Mouse (Mus musculus) hindbrain, embryonic 13.5 days (tissue): ENCODE measurements around the gene Asap3. TPM values are rescaled to one million over a fixed set of nuclear protein-coding genes. Genes with fewer than 3 reads are reported as not detected.

Experiments
- ATAC-seq: fragments of 200-750 bp; cut with Nextera tagmentation; 2 replicates; pipeline ENCODE4 v1.8.0; 2017; ENCODE audit warnings: moderate TSS enrichment; ENCODE audit not compliant: low FRiP score
- H3K27ac ChIP-seq: fragments of 300-500 bp; sonication (generic); 2 replicates; pipeline ENCODE4 v1.5.1; 2015; ENCODE audit warnings: inconsistent platforms, mild to moderate bottlenecking, moderate library complexity
- H3K27me3 ChIP-seq: fragments of 300-500 bp; sonication (generic); 2 replicates; pipeline ENCODE4 v1.6.1; 2015; ENCODE audit warnings: mild to moderate bottlenecking, inconsistent platforms
- H3K36me3 ChIP-seq: fragments of 300-500 bp; sonication (generic); 2 replicates; pipeline ENCODE4 v1.6.1; 2015; ENCODE audit warnings: mild to moderate bottlenecking, inconsistent platforms
- H3K4me1 ChIP-seq: fragments of 300-500 bp; sonication (generic); replicated peaks from 2 replicates; pipeline ENCODE4 v1.6.1; 2015; ENCODE audit warnings: inconsistent platforms
- H3K4me2 ChIP-seq: fragments of 300-500 bp; sonication (generic); 2 replicates; pipeline ENCODE4 v1.6.1; 2015; ENCODE audit warnings: inconsistent platforms, mild to moderate bottlenecking, moderate library complexity
- H3K4me3 ChIP-seq: fragments of 300-500 bp; sonication (generic); 2 replicates; pipeline ENCODE4 v1.5.1; 2015; ENCODE audit warnings: mild to moderate bottlenecking, inconsistent platforms
- H3K9ac ChIP-seq: fragments of 300-500 bp; sonication (generic); 2 replicates; pipeline ENCODE4 v1.6.1; 2015; ENCODE audit warnings: mild to moderate bottlenecking, inconsistent platforms
- H3K9me3 ChIP-seq: fragments of 300-500 bp; sonication (generic); 2 replicates; pipeline ENCODE4 v1.6.1; 2016; ENCODE audit warnings: inconsistent platforms
- WGBS: fragments of 180-500 bp; shearing (Covaris S2); methylation state at CpG from one replicate; pipeline ENCODE4 v1.1.7; 2015; 5-methylcytosine and 5-hydroxymethylcytosine counted together
- polyA plus RNA-seq: library from polyadenylated mRNA; unstranded; fragments of >200 nt; fragmentation: Nextera tagmentation; extraction: Ambion mirVana; gene quantifications from 2 replicates; pipeline ENCODE4 v1.2.1, GENCODE M21; 2015

The Asap3 gene
- polyA plus RNA-seq, 1 experiment from 2014 or later = 5.8 TPM

DNA sequence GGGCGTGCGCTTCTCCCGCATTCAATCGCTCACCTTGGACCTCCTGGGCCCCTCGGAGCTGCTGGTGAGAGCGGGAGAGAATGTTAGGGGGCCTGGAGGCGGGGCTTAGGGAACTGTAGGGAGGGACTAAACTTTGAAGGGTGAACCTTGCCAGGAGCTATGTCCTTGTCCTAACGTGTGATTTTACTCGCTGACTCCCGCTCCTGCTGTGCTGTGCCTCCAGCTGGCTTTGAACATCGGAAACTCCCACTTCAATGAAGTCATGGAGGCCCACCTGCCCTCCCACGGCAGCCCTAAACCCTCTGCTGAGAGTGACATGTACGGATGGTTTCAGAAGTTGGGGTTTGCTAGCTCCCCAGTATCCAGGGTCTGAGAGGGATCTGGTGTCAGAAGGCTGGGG lies 32.5 kb downstream of the Asap3 start:
- H3K27me3 ChIP-seq = peaks cover 50% of the 10 kb centered on the region
- H3K27ac ChIP-seq = no peak overlapping the region
- H3K4me3 ChIP-seq = no peak overlapping the region
- H3K4me1 ChIP-seq = peaks cover 10% of the 10 kb centered on the region
- H3K9ac ChIP-seq = no peak overlapping the region
- peaks cover 13% of the 10 kb centered on the region; the same call in 1 of the 2 replicates for H3K36me3 ChIP-seq
- no peaks in the 10 kb centered on the region for H3K9me3 ChIP-seq
- no peak overlapping the region for H3K4me2 ChIP-seq
- no peak for ATAC-seq
- WGBS = 25% methylated on average over 13 of the region's 13 CpGs

- no peak overlapping the region for H3K9ac ChIP-seq
- H3K36me3 ChIP-seq = peaks cover 11% of the 10 kb centered on the region; the same call in 1 of the 2 replicates
- H3K9me3 ChIP-seq = no peaks in the 10 kb centered on the region
- H3K27me3 ChIP-seq = peaks cover 54% of the 10 kb centered on the region
- 75% methylated on average over 9 of the region's 9 CpGs for WGBS
- no peak for ATAC-seq
- no peak overlapping the region for H3K4me2 ChIP-seq
- H3K4me3 ChIP-seq = no peak overlapping the region
- H3K4me1 ChIP-seq = peaks cover 10% of the 10 kb centered on the region
- no peak overlapping the region for H3K27ac ChIP-seq
Observed at GRCm38 (mm10) chr4:136239111-136239510, 32.9 kb downstream of the Asap3 start.

DNA sequence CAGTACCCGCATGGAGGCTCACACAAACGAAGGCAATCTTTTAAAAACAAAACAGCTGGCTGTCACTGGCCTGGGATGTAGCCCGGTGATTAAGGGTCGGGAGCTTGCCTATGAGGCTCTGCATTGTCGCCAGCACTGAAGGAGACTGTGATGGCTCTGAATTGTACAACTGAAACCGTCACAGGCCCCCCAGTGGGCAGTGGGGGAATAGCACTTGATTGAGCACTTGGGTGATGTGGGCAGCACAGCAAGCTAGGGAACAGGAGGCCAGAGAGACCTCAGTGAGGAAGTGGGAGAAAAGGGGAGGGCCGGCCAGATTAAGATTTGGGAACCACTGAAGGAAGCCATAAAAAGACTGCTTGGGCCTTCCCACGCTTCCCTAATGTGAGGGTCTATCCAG lies 33.5 kb downstream of the Asap3 start:
- Histone ChIP-seq H3K9ac (no peak overlapping the region), H3K27ac (no peak overlapping the region), H3K9me3 (no peaks in the 10 kb centered on the region), H3K27me3 (peaks cover 59% of the 10 kb centered on the region), H3K4me3 (no peak overlapping the region), H3K36me3 (peaks cover 5% of the 10 kb centered on the region; the same call in 1 of the 2 replicates), H3K4me2 (no peak overlapping the region), H3K4me1 (peaks cover 10% of the 10 kb centered on the region)
- ATAC-seq = no peak
- WGBS = 25% methylated on average over 8 of the region's 8 CpGs

DNA sequence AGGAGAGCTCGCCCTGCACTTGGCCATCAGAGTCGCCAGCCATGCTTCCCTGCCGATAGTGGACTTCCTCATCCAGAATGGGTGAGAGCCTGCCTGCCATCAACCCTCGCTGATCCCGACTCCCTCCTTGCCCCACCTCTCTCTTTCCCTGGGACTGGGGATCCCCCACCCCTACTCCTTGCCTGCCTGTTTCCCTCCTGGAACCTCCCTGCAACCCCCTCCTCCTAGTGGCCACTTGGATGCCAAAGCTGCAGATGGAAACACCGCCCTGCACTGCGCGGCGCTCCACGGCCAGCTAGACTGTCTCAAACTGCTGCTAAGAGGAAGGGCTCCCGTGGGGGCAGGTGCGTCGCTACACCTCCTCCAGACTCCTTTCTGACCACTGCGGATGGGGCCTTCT lies 34.0 kb downstream of the Asap3 start:
- ATAC-seq = no peak
- Histone ChIP-seq H3K9me3 (no peaks in the 10 kb centered on the region), H3K9ac (no peak overlapping the region), H3K27me3 (peaks cover 64% of the 10 kb centered on the region), H3K27ac (no peak overlapping the region), H3K4me2 (no peak overlapping the region), H3K4me3 (no peak overlapping the region), H3K4me1 (peaks cover 10% of the 10 kb centered on the region), H3K36me3 (peaks cover 5% of the 10 kb centered on the region; the same call in 1 of the 2 replicates)
- 68% methylated on average over 14 of the region's 14 CpGs for WGBS

GRCm38 (mm10) chr4:136240955-136241354 lies 34.8 kb downstream of the Asap3 start:
- Histone ChIP-seq H3K9me3 (no peaks in the 10 kb centered on the region), H3K27me3 (peaks cover 73% of the 10 kb centered on the region), H3K9ac (no peak overlapping the region), H3K4me3 (no peak overlapping the region), H3K36me3 (peaks cover 5% of the 10 kb centered on the region; the same call in 1 of the 2 replicates), H3K27ac (no peak overlapping the region), H3K4me2 (no peak overlapping the region), H3K4me1 (peaks cover 11% of the 10 kb centered on the region)
- WGBS = 17% methylated on average over 8 of the region's 8 CpGs
- no peak for ATAC-seq

DNA sequence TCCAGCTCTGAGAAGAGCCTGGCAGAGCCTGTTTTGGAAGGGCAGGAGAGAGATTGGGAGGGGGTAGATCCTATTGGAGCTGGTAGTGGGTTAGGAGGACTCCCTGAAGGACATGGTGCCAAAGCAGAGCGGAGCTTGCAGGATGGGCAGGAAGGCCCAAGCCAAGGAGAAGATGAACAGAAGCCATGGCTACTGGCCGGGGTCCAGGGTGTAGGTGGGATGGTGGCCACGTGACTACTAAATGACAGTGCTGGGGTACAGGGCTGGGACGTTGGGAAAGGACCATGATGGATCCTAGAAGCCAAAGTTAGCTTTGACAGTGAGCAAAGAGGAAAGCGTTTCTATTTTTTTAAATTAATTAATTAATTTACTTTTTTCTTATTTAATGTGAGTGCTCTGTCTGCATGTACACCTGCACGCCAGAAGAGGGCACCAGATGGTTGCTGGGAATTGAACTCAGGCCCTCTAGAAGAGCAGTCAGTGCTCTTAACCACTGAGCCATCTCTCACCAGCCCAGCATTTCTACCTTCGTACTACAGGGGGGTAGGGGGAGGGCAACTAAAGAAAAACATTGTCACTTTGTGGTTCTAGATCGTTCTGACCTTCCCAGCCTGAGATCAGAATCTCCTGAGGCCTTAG lies 36.0 kb downstream of the Asap3 start:
- WGBS = 51% methylated on average over 8 of the region's 8 CpGs

GRCm38 (mm10) chr4:136242728-136243127 lies 36.6 kb downstream of the Asap3 start:
- WGBS = 88% methylated on average over 7 of the region's 7 CpGs
- Histone ChIP-seq H3K4me3 (no peak overlapping the region), H3K4me2 (no peak overlapping the region), H3K27me3 (peaks cover 75% of the 10 kb centered on the region), H3K36me3 (peaks cover 5% of the 10 kb centered on the region; the same call in 1 of the 2 replicates), H3K27ac (no peak overlapping the region), H3K9ac (no peak overlapping the region), H3K4me1 (peaks cover 29% of the 10 kb centered on the region), H3K9me3 (no peaks in the 10 kb centered on the region)
- no peak for ATAC-seq

More for the DNA sequence above, 36.0 kb downstream of the Asap3 start:
- Histone ChIP-seq H3K4me3 (no peak overlapping the region), H3K9me3 (no peaks in the 10 kb centered on the region), H3K27ac (no peak overlapping the region), H3K4me2 (no peak overlapping the region), H3K9ac (no peak overlapping the region), H3K36me3 (peaks cover 5% of the 10 kb centered on the region; the same call in 1 of the 2 replicates), H3K4me1 (peaks cover 23% of the 10 kb centered on the region), H3K27me3 (peaks cover 75% of the 10 kb centered on the region)
- ATAC-seq = no peak

GRCm38 (mm10) chr4:136244208-136244607 lies 38.0 kb downstream of the Asap3 start:
- H3K9me3 ChIP-seq = no peaks in the 10 kb centered on the region
- H3K4me1 ChIP-seq = peaks cover 34% of the 10 kb centered on the region
- 70% methylated on average over 7 of the region's 7 CpGs for WGBS
- H3K27ac ChIP-seq = no peak overlapping the region
- peaks cover 75% of the 10 kb centered on the region for H3K27me3 ChIP-seq
- peaks cover 5% of the 10 kb centered on the region; the same call in 1 of the 2 replicates for H3K36me3 ChIP-seq
- no peak for ATAC-seq
- H3K4me3 ChIP-seq = no peak overlapping the region
- H3K9ac ChIP-seq = no peak overlapping the region
- no peak overlapping the region for H3K4me2 ChIP-seq

DNA sequence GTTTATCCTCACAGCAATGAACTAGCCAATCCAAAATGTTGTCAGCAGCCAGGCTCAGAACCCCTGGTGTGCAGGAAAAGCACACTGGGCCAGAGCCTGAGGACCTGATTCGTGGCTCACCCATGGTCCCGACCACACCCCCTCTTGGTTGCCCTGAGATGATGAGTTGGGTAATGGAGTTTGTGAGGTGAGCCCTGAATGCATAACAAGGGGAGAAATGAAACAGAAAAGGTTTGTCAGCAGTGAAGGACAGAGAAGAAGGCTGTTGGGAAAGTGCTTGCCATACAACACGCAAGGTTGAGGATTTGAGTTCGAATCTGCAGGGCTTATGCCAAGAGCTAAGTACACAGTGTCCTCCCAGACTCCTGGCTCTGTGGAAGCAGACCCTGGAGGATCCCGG lies 39.5 kb downstream of the Asap3 start:
- H3K4me3 ChIP-seq = no peak overlapping the region
- peaks cover 5% of the 10 kb centered on the region; the same call in 1 of the 2 replicates for H3K36me3 ChIP-seq
- no peaks in the 10 kb centered on the region for H3K9me3 ChIP-seq
- H3K4me2 ChIP-seq = no peak overlapping the region
- WGBS = 37% methylated on average over 5 of the region's 5 CpGs
- peaks cover 39% of the 10 kb centered on the region for H3K4me1 ChIP-seq
- H3K27ac ChIP-seq = no peak overlapping the region
- H3K9ac ChIP-seq = no peak overlapping the region
- H3K27me3 ChIP-seq = peaks cover 81% of the 10 kb centered on the region
- ATAC-seq = no peak

DNA sequence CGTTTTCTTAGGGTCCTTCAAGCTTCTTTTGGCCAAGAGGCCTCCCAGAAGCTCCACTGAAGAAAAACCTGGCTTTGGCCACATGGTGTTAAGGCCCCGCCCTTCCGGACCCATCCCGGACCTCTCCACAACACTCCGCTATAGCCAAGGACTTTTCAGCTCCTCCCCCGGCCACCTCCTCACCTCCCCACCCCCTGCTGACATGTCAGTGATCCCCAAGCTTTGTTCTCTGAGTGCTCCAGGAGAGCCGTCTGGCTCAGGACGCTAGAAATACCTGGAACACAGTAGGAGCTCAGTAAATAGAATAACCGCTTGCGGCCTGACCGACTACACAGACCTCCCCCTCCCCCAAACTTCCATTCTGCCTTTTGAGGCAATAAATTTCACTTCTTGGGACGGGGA lies 40.4 kb downstream of the Asap3 start:
- Histone ChIP-seq H3K4me2 (no peak overlapping the region), H3K4me3 (no peak overlapping the region), H3K4me1 (peaks cover 39% of the 10 kb centered on the region), H3K27me3 (peaks cover 82% of the 10 kb centered on the region), H3K36me3 (peaks cover 5% of the 10 kb centered on the region; the same call in 1 of the 2 replicates), H3K27ac (no peak overlapping the region), H3K9ac (no peak overlapping the region), H3K9me3 (no peaks in the 10 kb centered on the region)
- 3% methylated on average over 12 of the region's 12 CpGs for WGBS
- ATAC-seq = no peak

GRCm38 (mm10) chr4:136247386-136247728 lies 41.2 kb downstream of the Asap3 start:
- ATAC-seq = no peak
- Histone ChIP-seq H3K4me3 (peak overlapping the region; percentile 38), H3K27me3 (peaks cover 89% of the 10 kb centered on the region), H3K4me1 (peaks cover 39% of the 10 kb centered on the region), H3K4me2 (peak overlapping the region; percentile 62), H3K36me3 (peaks cover 5% of the 10 kb centered on the region; the same call in 1 of the 2 replicates), H3K27ac (no peak overlapping the region), H3K9me3 (no peaks in the 10 kb centered on the region), H3K9ac (0 out of 2 replicates have a peak overlapping the region, but pooled peaks have one; percentile 58)
- WGBS = under 1% methylated on average over 14 of the region's 14 CpGs

- H3K9ac ChIP-seq = peak within 1 kb of the TSS; percentile 58
- peaks cover 92% of the 10 kb centered on the region for H3K27me3 ChIP-seq
- no peaks in the 10 kb centered on the region for H3K9me3 ChIP-seq
- under 1% methylated on average over 46 of the region's 46 CpGs for WGBS
- H3K27ac ChIP-seq = no peak within 1 kb of the TSS
- peak within 1 kb of the TSS; percentile 62 for H3K4me2 ChIP-seq
- H3K4me1 ChIP-seq = peaks cover 39% of the 10 kb centered on the region
- no peak; the same call in 1 of the 2 replicates for ATAC-seq
- peaks cover 5% of the 10 kb centered on the region; the same call in 1 of the 2 replicates for H3K36me3 ChIP-seq
- peak within 1 kb of the TSS; percentile 38 for H3K4me3 ChIP-seq
Observed at GRCm38 (mm10) chr4:136247729-136248463, 41.7 kb downstream of the Asap3 start, which contains the start of gene Tcea3. Gene Tcea3 (plus strand): TSS chr4:136247729.
